Mouse (Mus musculus): ENCODE results near the gene Commd2. TPM values are rescaled to one million over a fixed set of nuclear protein-coding genes. Genes with fewer than 3 reads are reported as not detected.
A peak's percentile ranks its signal among the peaks of the same experiment; 100 is the strongest.

The Commd2 gene
- polyA plus RNA-seq, 1 experiment from 2014 or later = 69.6 TPM

GRCm38 (mm10) chr3:57626954-57627513, 24.5 kb downstream of the Commd2 start:
- WGBS = 64% methylated on average over 11 of the region's 11 CpGs
- H3K27ac ChIP-seq (ENCODE audit: low read length) = no peak overlapping the region
- no peak for ATAC-seq
- H3K4me1 ChIP-seq (ENCODE audit: control insufficient read depth, insufficient read depth, low read length) = no peaks in the 10 kb centered on the region; the same call in 1 of the 2 replicates
- H3K36me3 ChIP-seq (ENCODE audit: control insufficient read depth, insufficient read depth, low read length) = no peaks in the 10 kb centered on the region
- H3K9ac ChIP-seq (ENCODE audit: low read depth, low read length) = no peak overlapping the region
- H3K4me3 ChIP-seq (ENCODE audit: low read length) = peak overlapping the region; percentile 9; the same call in 1 of the 2 replicates
- H3K9me3 ChIP-seq (ENCODE audit: control insufficient read depth, low read length) = no peaks in the 10 kb centered on the region
- H3K4me2 ChIP-seq (ENCODE audit: low read depth, low read length) = no peak overlapping the region
- H3K27me3 ChIP-seq (replicated peaks; ENCODE audit: control insufficient read depth, insufficient read depth, low read length) = no peaks in the 10 kb centered on the region

- Histone ChIP-seq H3K9me3 (ENCODE audit: control insufficient read depth, low read length) (no peaks in the 10 kb centered on the region), H3K27me3 (replicated peaks; ENCODE audit: control insufficient read depth, insufficient read depth, low read length) (no peaks in the 10 kb centered on the region), H3K4me1 (ENCODE audit: control insufficient read depth, insufficient read depth, low read length) (no peaks in the 10 kb centered on the region; the same call in 1 of the 2 replicates), H3K27ac (ENCODE audit: low read length) (no peak overlapping the region), H3K4me2 (ENCODE audit: low read depth, low read length) (peak overlapping the region; percentile 50), H3K4me3 (ENCODE audit: low read length) (peak overlapping the region; percentile 30), H3K9ac (ENCODE audit: low read depth, low read length) (peak overlapping the region; percentile 12; the same call in 1 of the 2 replicates), H3K36me3 (ENCODE audit: control insufficient read depth, insufficient read depth, low read length) (no peaks in the 10 kb centered on the region)
- WGBS = 32% methylated on average over 21 of the region's 21 CpGs
- peak; percentile 28; the same call in 1 of the 2 replicates for ATAC-seq
Observed at GRCm38 (mm10) chr3:57625275-57625997, 26.1 kb downstream of the Commd2 start.

- no peak overlapping the region for H3K27ac ChIP-seq (ENCODE audit: low read length)
- H3K4me3 ChIP-seq (ENCODE audit: low read length) = no peak overlapping the region
- H3K27me3 ChIP-seq (replicated peaks; ENCODE audit: control insufficient read depth, insufficient read depth, low read length) = no peaks in the 10 kb centered on the region
- H3K9ac ChIP-seq (ENCODE audit: low read depth, low read length) = no peak overlapping the region
- WGBS = 71% methylated on average over 4 of the region's 4 CpGs
- no peaks in the 10 kb centered on the region for H3K36me3 ChIP-seq (ENCODE audit: control insufficient read depth, insufficient read depth, low read length)
- H3K9me3 ChIP-seq (ENCODE audit: control insufficient read depth, low read length) = no peaks in the 10 kb centered on the region
- H3K4me2 ChIP-seq (ENCODE audit: low read depth, low read length) = no peak overlapping the region
- no peaks in the 10 kb centered on the region for H3K4me1 ChIP-seq (ENCODE audit: control insufficient read depth, insufficient read depth, low read length)
- no peak for ATAC-seq
Observed at GRCm38 (mm10) chr3:57619718-57620117, 31.8 kb downstream of the Commd2 start.

- no peaks in the 10 kb centered on the region for H3K4me1 ChIP-seq (ENCODE audit: control insufficient read depth, insufficient read depth, low read length)
- H3K9me3 ChIP-seq (ENCODE audit: control insufficient read depth, low read length) = no peaks in the 10 kb centered on the region
- H3K27ac ChIP-seq (ENCODE audit: low read length) = no peak overlapping the region
- no peak overlapping the region for H3K4me3 ChIP-seq (ENCODE audit: low read length)
- no peak overlapping the region for H3K9ac ChIP-seq (ENCODE audit: low read depth, low read length)
- H3K4me2 ChIP-seq (ENCODE audit: low read depth, low read length) = no peak overlapping the region
- no peak for ATAC-seq
- no peaks in the 10 kb centered on the region for H3K27me3 ChIP-seq (replicated peaks; ENCODE audit: control insufficient read depth, insufficient read depth, low read length)
- H3K36me3 ChIP-seq (ENCODE audit: control insufficient read depth, insufficient read depth, low read length) = no peaks in the 10 kb centered on the region
- WGBS = 91% methylated on average over 4 of the region's 4 CpGs
Observed at GRCm38 (mm10) chr3:57615652-57616051, 35.9 kb downstream of the Commd2 start.

GRCm38 (mm10) chr3:57612430-57612997, 39.0 kb downstream of the Commd2 start:
- no peak for ATAC-seq
- Histone ChIP-seq H3K27me3 (replicated peaks; ENCODE audit: control insufficient read depth, insufficient read depth, low read length) (no peaks in the 10 kb centered on the region), H3K4me2 (ENCODE audit: low read depth, low read length) (no peak overlapping the region), H3K4me3 (ENCODE audit: low read length) (no peak overlapping the region), H3K27ac (ENCODE audit: low read length) (no peak overlapping the region), H3K9ac (ENCODE audit: low read depth, low read length) (no peak overlapping the region), H3K4me1 (ENCODE audit: control insufficient read depth, insufficient read depth, low read length) (no peaks in the 10 kb centered on the region), H3K36me3 (ENCODE audit: control insufficient read depth, insufficient read depth, low read length) (no peaks in the 10 kb centered on the region), H3K9me3 (ENCODE audit: control insufficient read depth, low read length) (no peaks in the 10 kb centered on the region)
- 58% methylated on average over 3 of the region's 3 CpGs for WGBS

GRCm38 (mm10) chr3:57611776-57612175, 39.7 kb downstream of the Commd2 start:
- Histone ChIP-seq H3K9me3 (ENCODE audit: control insufficient read depth, low read length) (no peaks in the 10 kb centered on the region), H3K36me3 (ENCODE audit: control insufficient read depth, insufficient read depth, low read length) (no peaks in the 10 kb centered on the region), H3K4me2 (ENCODE audit: low read depth, low read length) (no peak overlapping the region), H3K4me1 (ENCODE audit: control insufficient read depth, insufficient read depth, low read length) (no peaks in the 10 kb centered on the region), H3K4me3 (ENCODE audit: low read length) (no peak overlapping the region), H3K27ac (ENCODE audit: low read length) (no peak overlapping the region), H3K9ac (ENCODE audit: low read depth, low read length) (no peak overlapping the region), H3K27me3 (replicated peaks; ENCODE audit: control insufficient read depth, insufficient read depth, low read length) (no peaks in the 10 kb centered on the region)
- 55% methylated on average over 7 of the region's 7 CpGs for WGBS
- ATAC-seq = no peak

- H3K4me3 ChIP-seq (ENCODE audit: low read length) = no peak overlapping the region
- no peak overlapping the region for H3K9ac ChIP-seq (ENCODE audit: low read depth, low read length)
- no peak overlapping the region for H3K27ac ChIP-seq (ENCODE audit: low read length)
- WGBS = 50% methylated on average over 1 of the region's 1 CpGs
- no peaks in the 10 kb centered on the region for H3K36me3 ChIP-seq (ENCODE audit: control insufficient read depth, insufficient read depth, low read length)
- H3K9me3 ChIP-seq (ENCODE audit: control insufficient read depth, low read length) = no peaks in the 10 kb centered on the region
- H3K4me2 ChIP-seq (ENCODE audit: low read depth, low read length) = no peak overlapping the region
- peak; percentile 50; the same call in 1 of the 2 replicates for ATAC-seq
- H3K4me1 ChIP-seq (ENCODE audit: control insufficient read depth, insufficient read depth, low read length) = no peaks in the 10 kb centered on the region
- H3K27me3 ChIP-seq (replicated peaks; ENCODE audit: control insufficient read depth, insufficient read depth, low read length) = no peaks in the 10 kb centered on the region
Observed at GRCm38 (mm10) chr3:57604618-57605015, 46.9 kb downstream of the Commd2 start.

GRCm38 (mm10) chr3:57603891-57604617, 47.5 kb downstream of the Commd2 start:
- no peak overlapping the region for H3K4me3 ChIP-seq (ENCODE audit: low read length)
- no peak overlapping the region for H3K4me2 ChIP-seq (ENCODE audit: low read depth, low read length)
- no peaks in the 10 kb centered on the region for H3K4me1 ChIP-seq (ENCODE audit: control insufficient read depth, insufficient read depth, low read length)
- no peak; the same call in 1 of the 2 replicates for ATAC-seq
- no peaks in the 10 kb centered on the region for H3K27me3 ChIP-seq (replicated peaks; ENCODE audit: control insufficient read depth, insufficient read depth, low read length)
- H3K36me3 ChIP-seq (ENCODE audit: control insufficient read depth, insufficient read depth, low read length) = no peaks in the 10 kb centered on the region
- no peak overlapping the region for H3K27ac ChIP-seq (ENCODE audit: low read length)
- H3K9me3 ChIP-seq (ENCODE audit: control insufficient read depth, low read length) = no peaks in the 10 kb centered on the region
- 58% methylated on average over 5 of the region's 5 CpGs for WGBS
- H3K9ac ChIP-seq (ENCODE audit: low read depth, low read length) = no peak overlapping the region

GRCm38 (mm10) chr3:57602610-57603009, 48.9 kb downstream of the Commd2 start:
- no peak overlapping the region for H3K4me2 ChIP-seq (ENCODE audit: low read depth, low read length)
- no peak overlapping the region for H3K4me3 ChIP-seq (ENCODE audit: low read length)
- H3K27me3 ChIP-seq (replicated peaks; ENCODE audit: control insufficient read depth, insufficient read depth, low read length) = no peaks in the 10 kb centered on the region
- no peak for ATAC-seq
- no peaks in the 10 kb centered on the region for H3K36me3 ChIP-seq (ENCODE audit: control insufficient read depth, insufficient read depth, low read length)
- WGBS = 78% methylated on average over 4 of the region's 4 CpGs
- H3K27ac ChIP-seq (ENCODE audit: low read length) = no peak overlapping the region
- no peaks in the 10 kb centered on the region for H3K9me3 ChIP-seq (ENCODE audit: control insufficient read depth, low read length)
- no peaks in the 10 kb centered on the region for H3K4me1 ChIP-seq (ENCODE audit: control insufficient read depth, insufficient read depth, low read length)
- no peak overlapping the region for H3K9ac ChIP-seq (ENCODE audit: low read depth, low read length)

All from intestine, embryonic 16.5 days (tissue).